Mouse (Mus musculus): Measurements from ENCODE around the gene Nckap5. TPM values are rescaled to one million over a fixed set of nuclear protein-coding genes. Genes with fewer than 3 reads are reported as not detected.

The Nckap5 gene
- polyA plus RNA-seq, 1 experiment from 2014 or later = 1.1 TPM

- Histone ChIP-seq H3K4me2 (ENCODE audit: low read depth, low read length) (no peak overlapping the region), H3K4me1 (ENCODE audit: insufficient read depth) (no peaks in the 10 kb centered on the region), H3K9ac (replicated peaks) (no peak overlapping the region), H3K36me3 (replicated peaks; ENCODE audit: insufficient read depth, low read length) (no peaks in the 10 kb centered on the region), H3K9me3 (ENCODE audit: low read length) (no peaks in the 10 kb centered on the region), H3K27ac (ENCODE audit: low read depth) (no peak overlapping the region), H3K27me3 (ENCODE audit: insufficient read depth, low read length) (no peaks in the 10 kb centered on the region), H3K4me3 (ENCODE audit: low read depth, low read length) (no peak overlapping the region)
- 56% methylated on average over 6 of the region's 6 CpGs for WGBS (ENCODE audit: insufficient replicate concordance)
- DNase-seq = no peak
- TF ChIP-seq EP300 (IDR thresholded peaks at IDR 0.05; ENCODE audit: low read depth) = no peak
- TF ChIP-seq CTCF (IDR thresholded peaks at IDR 0.05; ENCODE audit: low read depth) = no peak
- no peak for ATAC-seq
Observed at GRCm38 (mm10) chr1:126490256-126490655, 340.3 kb downstream of the Nckap5 start.

- peak; percentile 22 for DNase-seq
Observed at GRCm38 (mm10) chr1:126484664-126485087, 345.9 kb downstream of the Nckap5 start.

GRCm38 (mm10) chr1:126483665-126484064 lies 346.9 kb downstream of the Nckap5 start:
- H3K36me3 ChIP-seq (replicated peaks; ENCODE audit: insufficient read depth, low read length) = no peaks in the 10 kb centered on the region
- H3K4me3 ChIP-seq (ENCODE audit: low read depth, low read length) = no peak overlapping the region
- DNase-seq (no peak), ATAC-seq (no peak)
- no peak overlapping the region for H3K27ac ChIP-seq (ENCODE audit: low read depth)
- no peaks in the 10 kb centered on the region for H3K4me1 ChIP-seq (ENCODE audit: insufficient read depth)
- no peaks in the 10 kb centered on the region for H3K27me3 ChIP-seq (ENCODE audit: insufficient read depth, low read length)
- 65% methylated on average over 3 of the region's 3 CpGs for WGBS (ENCODE audit: insufficient replicate concordance)
- no peaks in the 10 kb centered on the region for H3K9me3 ChIP-seq (ENCODE audit: low read length)
- H3K4me2 ChIP-seq (ENCODE audit: low read depth, low read length) = no peak overlapping the region
- no peak for TF ChIP-seq CTCF (IDR thresholded peaks at IDR 0.05; ENCODE audit: low read depth)
- TF ChIP-seq EP300 (IDR thresholded peaks at IDR 0.05; ENCODE audit: low read depth) = no peak
- no peak overlapping the region for H3K9ac ChIP-seq (replicated peaks)

More at GRCm38 (mm10) chr1:126484664-126485087, 345.9 kb downstream of the Nckap5 start:
- Histone ChIP-seq H3K27me3 (ENCODE audit: insufficient read depth, low read length) (no peaks in the 10 kb centered on the region), H3K9me3 (ENCODE audit: low read length) (no peaks in the 10 kb centered on the region), H3K36me3 (replicated peaks; ENCODE audit: insufficient read depth, low read length) (no peaks in the 10 kb centered on the region), H3K4me3 (ENCODE audit: low read depth, low read length) (no peak overlapping the region), H3K4me2 (ENCODE audit: low read depth, low read length) (no peak overlapping the region), H3K4me1 (ENCODE audit: insufficient read depth) (no peaks in the 10 kb centered on the region), H3K9ac (replicated peaks) (no peak overlapping the region), H3K27ac (ENCODE audit: low read depth) (no peak overlapping the region)
- ATAC-seq = no peak
- 77% methylated on average over 6 of the region's 6 CpGs for WGBS (ENCODE audit: insufficient replicate concordance)
- TF ChIP-seq CTCF (IDR thresholded peaks at IDR 0.05; ENCODE audit: low read depth) (peak; percentile 16; the same call in 1 of the 2 replicates), EP300 (IDR thresholded peaks at IDR 0.05; ENCODE audit: low read depth) (no peak)

GRCm38 (mm10) chr1:126481459-126482228 lies 349.0 kb downstream of the Nckap5 start:
- 55% methylated on average over 7 of the region's 7 CpGs for WGBS (ENCODE audit: insufficient replicate concordance)
- Histone ChIP-seq H3K36me3 (replicated peaks; ENCODE audit: insufficient read depth, low read length) (no peaks in the 10 kb centered on the region), H3K27ac (ENCODE audit: low read depth) (no peak overlapping the region), H3K4me1 (ENCODE audit: insufficient read depth) (no peaks in the 10 kb centered on the region), H3K9ac (replicated peaks) (no peak overlapping the region), H3K27me3 (ENCODE audit: insufficient read depth, low read length) (no peaks in the 10 kb centered on the region), H3K9me3 (ENCODE audit: low read length) (no peaks in the 10 kb centered on the region), H3K4me2 (ENCODE audit: low read depth, low read length) (no peak overlapping the region), H3K4me3 (ENCODE audit: low read depth, low read length) (no peak overlapping the region)
- TF ChIP-seq EP300 (IDR thresholded peaks at IDR 0.05; ENCODE audit: low read depth) = no peak
- no peak for TF ChIP-seq CTCF (IDR thresholded peaks at IDR 0.05; ENCODE audit: low read depth)
- ATAC-seq = no peak
- no peak for DNase-seq

GRCm38 (mm10) chr1:126473044-126473443 lies 357.6 kb downstream of the Nckap5 start:
- Histone ChIP-seq H3K27me3 (ENCODE audit: insufficient read depth, low read length) (no peaks in the 10 kb centered on the region), H3K9me3 (ENCODE audit: low read length) (no peaks in the 10 kb centered on the region), H3K36me3 (replicated peaks; ENCODE audit: insufficient read depth, low read length) (no peaks in the 10 kb centered on the region), H3K4me3 (ENCODE audit: low read depth, low read length) (no peak overlapping the region), H3K4me1 (ENCODE audit: insufficient read depth) (peaks cover 5% of the 10 kb centered on the region; the same call in 1 of the 2 replicates), H3K4me2 (ENCODE audit: low read depth, low read length) (no peak overlapping the region), H3K9ac (replicated peaks) (no peak overlapping the region), H3K27ac (ENCODE audit: low read depth) (no peak overlapping the region)
- 68% methylated on average over 5 of the region's 5 CpGs for WGBS (ENCODE audit: insufficient replicate concordance)
- ATAC-seq = no peak
- no peak for DNase-seq
- TF ChIP-seq EP300 (IDR thresholded peaks at IDR 0.05; ENCODE audit: low read depth) (no peak), CTCF (IDR thresholded peaks at IDR 0.05; ENCODE audit: low read depth) (no peak)

GRCm38 (mm10) chr1:126471419-126471818 lies 359.2 kb downstream of the Nckap5 start:
- no peak overlapping the region for H3K4me3 ChIP-seq (ENCODE audit: low read depth, low read length)
- no peak overlapping the region for H3K4me2 ChIP-seq (ENCODE audit: low read depth, low read length)
- H3K27me3 ChIP-seq (ENCODE audit: insufficient read depth, low read length) = no peaks in the 10 kb centered on the region
- H3K27ac ChIP-seq (ENCODE audit: low read depth) = no peak overlapping the region
- no peak overlapping the region for H3K9ac ChIP-seq (replicated peaks)
- TF ChIP-seq EP300 (IDR thresholded peaks at IDR 0.05; ENCODE audit: low read depth) = no peak
- TF ChIP-seq CTCF (IDR thresholded peaks at IDR 0.05; ENCODE audit: low read depth) = no peak
- H3K36me3 ChIP-seq (replicated peaks; ENCODE audit: insufficient read depth, low read length) = no peaks in the 10 kb centered on the region
- H3K4me1 ChIP-seq (ENCODE audit: insufficient read depth) = peaks cover 7% of the 10 kb centered on the region
- ATAC-seq = no peak
- H3K9me3 ChIP-seq (ENCODE audit: low read length) = no peaks in the 10 kb centered on the region
- DNase-seq = no peak
- 66% methylated on average over 2 of the region's 2 CpGs for WGBS (ENCODE audit: insufficient replicate concordance)

All from liver, postnatal 0 days (tissue).